Mouse (Mus musculus) liver, embryonic 14.5 days (tissue): ENCODE measurements around the gene Usp15. TPM values are rescaled to one million over a fixed set of nuclear protein-coding genes. Genes with fewer than 3 reads are reported as not detected.
A peak's percentile ranks its signal among the peaks of the same experiment; 100 is the strongest.

ENCODE experiments used
- ATAC-seq: fragments of 200-750 bp; cut with Nextera tagmentation; 2 replicates; pipeline ENCODE4 v1.8.0; 2017; ENCODE audit warnings: moderate number of reproducible peaks, mild to moderate bottlenecking, moderate library complexity; ENCODE audit not compliant: insufficient read depth
- DNase-seq, 3 experiments: peaks; one replicate each; pipeline ENCODE4 v3.0.0-alpha.2; 2012 to 2013; ENCODE audit warnings: low read depth in 3 of 3, low spot score in 3 of 3
- H3K27ac ChIP-seq: fragments of 300-500 bp; sonication (generic); 2 replicates; pipeline ENCODE4 v1.5.1; 2014; ENCODE audit warnings: moderate library complexity, mild to moderate bottlenecking, control low read depth, inconsistent platforms
- H3K27me3 ChIP-seq: fragments of 300-500 bp; sonication (generic); 2 replicates; pipeline ENCODE4 v1.6.1; 2014; ENCODE audit warnings: mild to moderate bottlenecking, low read length, moderate library complexity; ENCODE audit not compliant: control insufficient read depth, insufficient read depth
- H3K36me3 ChIP-seq: fragments of 300-500 bp; sonication (generic); replicated peaks from 2 replicates; pipeline ENCODE4 v1.6.1; 2014; ENCODE audit warnings: low read depth; ENCODE audit not compliant: control insufficient read depth, insufficient read depth
- H3K4me1 ChIP-seq, 2 experiments: fragments of 200-500 bp in 1 of 2; fragments of 300-500 bp in 1 of 2; sonication (generic) in 1 of 2; replicated peaks; 2 replicates each; pipeline ENCODE4 v1.6.1; 2012 to 2014; ENCODE audit warnings: antibody characterized with exemption in 1 of 2, inconsistent platforms in 1 of 2, low read length in 1 of 2; ENCODE audit not compliant: control insufficient read depth in 2 of 2, insufficient read depth in 2 of 2
- H3K4me2 ChIP-seq: fragments of 300-500 bp; sonication (generic); 2 replicates; pipeline ENCODE4 v1.6.1; 2014; ENCODE audit warnings: low read depth, mild to moderate bottlenecking, control low read depth, moderate library complexity
- H3K4me3 ChIP-seq, 2 experiments: fragments of 200-500 bp in 1 of 2; fragments of 300-500 bp in 1 of 2; sonication (generic) in 1 of 2; 2 replicates each; pipeline ENCODE4 v1.5.1; 2012 to 2014; ENCODE audit warnings: low read depth in 2 of 2, low read length in 2 of 2, mild to moderate bottlenecking in 2 of 2, control low read depth in 1 of 2, inconsistent platforms in 1 of 2, moderate library complexity in 1 of 2; ENCODE audit not compliant: insufficient read depth in 1 of 2
- H3K9ac ChIP-seq: fragments of 300-500 bp; sonication (generic); replicated peaks from 2 replicates; pipeline ENCODE4 v1.6.1; 2014; ENCODE audit warnings: mild to moderate bottlenecking, control low read depth, moderate library complexity
- H3K9me3 ChIP-seq: fragments of 300-500 bp; sonication (generic); 2 replicates; pipeline ENCODE4 v1.6.1; 2016; ENCODE audit warnings: low read length, mixed read lengths; ENCODE audit not compliant: control insufficient read depth
- CTCF ChIP-seq: IDR thresholded peaks from 2 replicates; pipeline ENCODE4 v1.5.1; 2016; ENCODE audit warnings: antibody characterized with exemption, low read depth, control low read depth
- EP300 ChIP-seq: IDR thresholded peaks from 2 replicates; pipeline ENCODE4 v1.6.1; 2016; ENCODE audit warnings: antibody characterized with exemption, low read depth
- WGBS: fragments of 180-500 bp; shearing (Covaris S2); extraction: QIAGEN DNeasy Blood & Tissue Kit; methylation state at CpG from one replicate; pipeline ENCODE4 v1.1.7; 2014; ENCODE audit not compliant: insufficient replicate concordance; 5-methylcytosine and 5-hydroxymethylcytosine counted together
- microRNA-seq: library from miRNA; unstranded; fragments of <30 nt; microRNA quantifications from one replicate; pipeline ENCODE4, GENCODE M21; 2016
- polyA plus RNA-seq, 2 experiments: library from polyadenylated mRNA; depleted of rRNA in 1 of 2; stranded (reverse) in 1 of 2; unstranded in 1 of 2; fragments of >200 nt; fragmentation: Nextera tagmentation in 1 of 2; extraction: Ambion mirVana in 1 of 2; gene quantifications; 2 replicates each; pipeline versions ENCODE4 v1.2.1 to v1.2.3; 2012 to 2014

Usp15 gene
- polyA plus RNA-seq, 2 experiments, result 44.2 to 94.2 TPM

- DNase-seq (no peak), ATAC-seq (no peak)
- 81% methylated on average over 10 of the region's 10 CpGs for WGBS
- H3K27ac ChIP-seq, result no peak overlapping the region
- H3K9ac ChIP-seq, result no peak overlapping the region
- no peaks in the 10 kb centered on the region for H3K9me3 ChIP-seq
- H3K36me3 ChIP-seq, result no peaks in the 10 kb centered on the region
- H3K4me3 ChIP-seq, result no peak overlapping the region
- no peaks in the 10 kb centered on the region for H3K27me3 ChIP-seq
- no peaks in the 10 kb centered on the region for H3K4me1 ChIP-seq
- H3K4me2 ChIP-seq, result no peak overlapping the region
- TF ChIP-seq CTCF (no peak), EP300 (no peak)
These were observed 140.3 kb downstream of the Usp15 start for GRCm38 (mm10) chr10:123056463-123056862.

GRCm38 (mm10) chr10:123055205-123056000 lies 141.4 kb downstream of the Usp15 start:
- no peak overlapping the region for H3K4me2 ChIP-seq
- ATAC-seq (no peak), DNase-seq (no peak)
- H3K9me3 ChIP-seq, result no peaks in the 10 kb centered on the region
- 76% methylated on average over 9 of the region's 9 CpGs for WGBS
- H3K27me3 ChIP-seq, result no peaks in the 10 kb centered on the region
- H3K4me1 ChIP-seq, result no peaks in the 10 kb centered on the region
- no peak overlapping the region for H3K4me3 ChIP-seq
- H3K27ac ChIP-seq, result no peak overlapping the region
- TF ChIP-seq CTCF (no peak), EP300 (no peak)
- no peak overlapping the region for H3K9ac ChIP-seq
- H3K36me3 ChIP-seq, result no peaks in the 10 kb centered on the region

Small RNA genes within 50 kb of the gene (microRNA-seq; reads per million reads assigned to microRNA genes)
- gene Gm27920, result 5.5 reads per million, percentile 9 among the genes with 10 or more reads in this experiment

Other genes with a start within 250 kb of the Usp15 start
- gene Mon2, start 120.5 kb downstream of the Usp15 start, polyA plus RNA-seq (2012; rRNA removed), result 9.1 and 12.6 TPM in 2 replicates
- 9.8 and 12.0 TPM in 2 replicates for gene Mon2, start 120.5 kb downstream of the Usp15 start, polyA plus RNA-seq (2014; fragmentation: Nextera tagmentation; extraction: Ambion mirVana)
- 0.12 and 0.14 TPM in 2 replicates for gene Fam19a2, start 67.0 kb upstream of the Usp15 start, polyA plus RNA-seq (2012; rRNA removed)
- 0.20 and 0.29 TPM in 2 replicates for gene Fam19a2, start 67.0 kb upstream of the Usp15 start, polyA plus RNA-seq (2014; fragmentation: Nextera tagmentation; extraction: Ambion mirVana)